Mouse (Mus musculus) intestine, embryonic 16.5 days (tissue): ENCODE measurements at regions not wholly inside any gene's neighbourhood (a gene's known extent, or its start where the extent isn't known, plus 50 kb on each side); places are given as distances from the start of the nearest gene placed in this dataset.
"Not testable (repeated sequence)": the region's sequence is repeated elsewhere in the genome, so short reads cannot be mapped to it uniquely, and the experiment has no call there.

Experiments
- ATAC-seq: fragments of 200-750 bp; cut with Nextera tagmentation; 2 replicates; pipeline ENCODE4 v1.8.0; 2017; ENCODE audit warnings: moderate TSS enrichment, moderate library complexity
- H3K27ac ChIP-seq: fragments of 300-500 bp; sonication (generic); 2 replicates; pipeline ENCODE4 v1.5.1; 2014; ENCODE audit warnings: mild to moderate bottlenecking, low read length
- H3K27me3 ChIP-seq: fragments of 300-500 bp; sonication (generic); replicated peaks from 2 replicates; pipeline ENCODE4 v1.6.1; 2014; ENCODE audit warnings: low read length, control low read depth, mixed read lengths; ENCODE audit not compliant: control insufficient read depth, insufficient read depth
- H3K36me3 ChIP-seq: fragments of 300-500 bp; sonication (generic); 2 replicates; pipeline ENCODE4 v1.6.1; 2014; ENCODE audit warnings: low read length, control low read depth; ENCODE audit not compliant: control insufficient read depth, insufficient read depth
- H3K4me1 ChIP-seq: fragments of 300-500 bp; sonication (generic); 2 replicates; pipeline ENCODE4 v1.6.1; 2014; ENCODE audit warnings: low read length, control low read depth, mixed read lengths; ENCODE audit not compliant: control insufficient read depth, insufficient read depth
- H3K4me2 ChIP-seq: fragments of 300-500 bp; sonication (generic); 2 replicates; pipeline ENCODE4 v1.6.1; 2014; ENCODE audit warnings: low read depth, low read length, control low read depth
- H3K4me3 ChIP-seq: fragments of 300-500 bp; sonication (generic); 2 replicates; pipeline ENCODE4 v1.5.1; 2014; ENCODE audit warnings: mild to moderate bottlenecking, low read length
- H3K9ac ChIP-seq: fragments of 300-500 bp; sonication (generic); 2 replicates; pipeline ENCODE4 v1.6.1; 2014; ENCODE audit warnings: low read depth, low read length
- H3K9me3 ChIP-seq: fragments of 300-500 bp; sonication (generic); 2 replicates; pipeline ENCODE4 v1.6.1; 2016; ENCODE audit warnings: low read length, control low read depth; ENCODE audit not compliant: control insufficient read depth
- WGBS: fragments of 180-500 bp; shearing (Covaris S2); extraction: QIAGEN DNeasy Blood & Tissue Kit; methylation state at CpG from one replicate; pipeline ENCODE4 v1.1.7; 2014; 5-methylcytosine and 5-hydroxymethylcytosine counted together

DNA sequence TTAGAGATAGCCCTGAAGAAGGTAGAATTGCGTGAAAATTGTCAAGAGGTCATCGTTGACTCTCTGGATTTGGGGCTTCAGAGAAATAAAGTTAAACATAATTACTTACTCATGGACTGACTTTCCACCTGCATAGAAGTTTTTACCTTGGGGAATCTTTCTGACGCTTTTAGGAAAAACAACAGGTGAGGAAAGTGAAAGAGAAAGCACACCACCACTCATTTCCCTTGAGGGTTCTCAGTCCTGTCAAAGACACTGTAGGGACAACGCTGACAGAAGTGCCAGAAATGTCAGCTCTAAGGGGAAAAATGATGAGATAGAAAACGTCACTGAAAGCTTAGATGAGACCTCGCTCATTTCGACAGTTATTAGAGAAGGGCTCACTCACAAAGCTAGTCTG lies 265.2 kb upstream of the Ubash3b start:
- Histone ChIP-seq H3K4me3 (no peak overlapping the region), H3K36me3 (no peaks in the 10 kb centered on the region), H3K27me3 (no peaks in the 10 kb centered on the region), H3K4me2 (no peak overlapping the region), H3K27ac (no peak overlapping the region), H3K9ac (no peak overlapping the region), H3K4me1 (no peaks in the 10 kb centered on the region), H3K9me3 (no peaks in the 10 kb centered on the region)
- ATAC-seq, result no peak
- 84% methylated on average over 7 of the region's 7 CpGs for WGBS

DNA sequence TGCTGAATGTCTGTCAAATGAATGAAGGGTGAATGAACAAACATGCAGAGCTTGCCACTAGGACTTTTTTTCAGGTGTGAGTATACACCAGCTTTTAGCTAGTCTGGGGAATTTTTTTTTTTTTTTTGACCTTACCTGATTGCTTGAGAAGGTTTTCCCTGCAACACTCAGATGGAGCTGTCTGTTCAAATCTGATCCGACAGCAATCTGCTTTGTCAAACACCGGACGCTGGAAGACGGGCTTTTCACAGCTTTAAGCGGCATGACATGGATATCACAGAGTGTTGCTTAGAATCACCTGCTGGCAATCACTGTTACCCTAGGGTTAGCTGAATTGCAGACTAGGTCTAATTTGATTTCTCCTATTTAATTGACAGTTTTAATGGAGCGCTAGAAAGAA lies 263.7 kb upstream of the Ubash3b start:
- Histone ChIP-seq H3K36me3 (no peaks in the 10 kb centered on the region), H3K27ac (no peak overlapping the region), H3K27me3 (no peaks in the 10 kb centered on the region), H3K4me2 (no peak overlapping the region), H3K9me3 (no peaks in the 10 kb centered on the region), H3K4me3 (no peak overlapping the region), H3K9ac (no peak overlapping the region), H3K4me1 (no peaks in the 10 kb centered on the region)
- no peak for ATAC-seq
- 91% methylated on average over 6 of the region's 6 CpGs for WGBS

DNA sequence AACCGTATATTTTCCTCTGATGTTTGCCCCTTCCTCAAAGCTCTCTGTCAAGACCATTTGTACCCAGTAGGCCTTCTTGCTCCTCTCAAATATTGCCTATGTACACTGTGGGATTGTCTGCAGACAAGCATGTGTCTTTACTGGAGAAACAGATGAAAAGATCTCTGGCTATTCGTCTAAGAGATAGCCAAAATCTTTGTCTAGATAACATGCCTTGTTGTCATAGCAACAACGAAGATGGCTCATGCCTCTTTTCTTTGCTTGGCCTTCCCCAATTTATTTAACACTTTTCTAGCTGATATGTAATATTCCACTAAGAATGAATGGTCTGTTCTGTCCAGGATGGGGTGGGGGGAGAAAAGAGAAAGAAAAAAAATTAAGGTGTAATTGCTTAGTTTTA lies 252.3 kb upstream of the Ubash3b start:
- H3K4me3 ChIP-seq, result no peak overlapping the region
- ATAC-seq, result no peak
- WGBS, result 70% methylated on average over 3 of the region's 3 CpGs

DNA sequence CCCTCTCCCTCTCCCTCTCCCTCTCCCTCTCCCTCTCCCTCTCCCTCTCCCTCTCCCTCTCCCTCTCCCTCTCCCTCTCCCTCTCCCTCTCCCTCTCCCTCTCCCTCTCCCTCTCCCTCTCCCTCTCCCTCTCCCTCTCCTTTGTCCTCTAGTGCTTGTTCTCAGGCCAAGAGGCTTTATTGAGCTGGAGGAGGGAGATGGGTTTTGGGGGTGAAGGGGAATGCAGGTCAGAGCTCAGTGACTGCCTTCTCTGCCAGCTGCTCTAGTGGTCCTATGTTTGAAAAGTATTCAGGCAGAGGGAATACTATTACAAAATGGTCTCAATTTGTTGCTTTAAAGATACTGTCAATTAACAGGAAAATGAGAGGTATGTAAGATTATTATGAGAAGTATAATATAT lies 251.6 kb upstream of the Ubash3b start:
- not testable (repeated sequence) for H3K27ac ChIP-seq, ATAC-seq, H3K27me3 ChIP-seq, H3K9me3 ChIP-seq, H3K9ac ChIP-seq, H3K36me3 ChIP-seq, H3K4me2 ChIP-seq, H3K4me3 ChIP-seq, H3K4me1 ChIP-seq

More for the DNA sequence above, 252.3 kb upstream of the Ubash3b start:
- H3K36me3 ChIP-seq, result no peaks in the 10 kb centered on the region
- no peaks in the 10 kb centered on the region for H3K27me3 ChIP-seq
- H3K9me3 ChIP-seq, result no peaks in the 10 kb centered on the region
- no peak overlapping the region for H3K27ac ChIP-seq
- no peak overlapping the region for H3K9ac ChIP-seq
- H3K4me2 ChIP-seq, result no peak overlapping the region
- no peaks in the 10 kb centered on the region for H3K4me1 ChIP-seq

DNA sequence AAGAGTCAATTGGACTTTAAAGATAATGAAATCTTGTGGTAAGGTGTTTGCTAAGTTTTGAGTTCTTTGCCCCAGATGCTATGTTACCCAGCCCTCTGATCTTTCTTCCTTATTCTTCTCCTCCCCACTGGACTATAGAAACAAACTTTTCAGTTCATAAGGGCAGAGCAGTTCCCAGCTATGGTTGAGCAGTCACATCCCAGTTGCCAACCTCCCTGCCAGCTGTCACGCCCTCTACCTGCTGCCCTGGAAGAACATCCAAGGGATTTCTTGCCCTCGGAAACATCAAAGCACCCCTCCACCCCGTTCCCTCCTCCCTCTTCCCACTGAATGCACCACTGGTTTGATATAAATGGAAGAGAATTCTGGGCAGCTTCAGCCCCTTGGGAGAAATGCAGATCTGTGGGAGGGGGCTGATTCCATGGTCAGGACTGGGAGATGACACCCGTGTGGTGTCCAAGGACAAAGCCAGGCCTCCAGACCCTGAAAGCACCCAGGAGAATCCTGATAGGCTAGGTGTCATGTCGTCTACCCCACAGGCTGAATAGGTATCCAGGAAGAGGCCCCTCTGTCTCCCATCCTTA lies 250.8 kb upstream of the Ubash3b start:
- no peak overlapping the region for H3K9ac ChIP-seq
- H3K4me2 ChIP-seq, result no peak overlapping the region
- H3K27ac ChIP-seq, result no peak overlapping the region
- no peak overlapping the region for H3K4me3 ChIP-seq
- no peaks in the 10 kb centered on the region for H3K36me3 ChIP-seq
- no peak for ATAC-seq
- 45% methylated on average over 5 of the region's 5 CpGs for whole genome bisulfite sequencing
- H3K9me3 ChIP-seq, result no peaks in the 10 kb centered on the region
- no peaks in the 10 kb centered on the region for H3K4me1 ChIP-seq
- H3K27me3 ChIP-seq, result no peaks in the 10 kb centered on the region

DNA sequence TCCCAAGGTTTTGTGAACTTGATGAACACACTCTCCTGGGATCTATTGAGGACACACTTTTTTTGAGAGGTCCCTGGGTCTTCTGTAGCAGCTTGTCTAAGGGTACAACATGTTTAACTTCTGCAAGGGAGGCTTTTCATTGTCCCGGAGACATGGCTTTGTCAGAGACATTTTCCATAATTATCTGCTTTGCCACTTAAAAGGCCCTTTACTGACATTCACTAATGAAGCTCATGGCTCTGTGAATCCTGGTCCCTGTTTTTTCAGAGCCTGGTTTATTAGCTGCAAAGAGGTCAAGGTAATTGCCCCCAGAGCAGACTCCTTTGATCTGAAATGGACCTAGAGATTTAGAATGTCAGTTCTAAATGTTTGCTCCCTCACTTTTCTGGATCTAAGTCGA lies 246.8 kb upstream of the Ubash3b start:
- Histone ChIP-seq H3K4me3 (no peak overlapping the region), H3K27me3 (no peaks in the 10 kb centered on the region), H3K9me3 (no peaks in the 10 kb centered on the region), H3K4me2 (no peak overlapping the region), H3K27ac (no peak overlapping the region), H3K9ac (no peak overlapping the region), H3K4me1 (no peaks in the 10 kb centered on the region), H3K36me3 (no peaks in the 10 kb centered on the region)
- ATAC-seq, result no peak
- 31% methylated on average over 2 of the region's 2 CpGs for WGBS

DNA sequence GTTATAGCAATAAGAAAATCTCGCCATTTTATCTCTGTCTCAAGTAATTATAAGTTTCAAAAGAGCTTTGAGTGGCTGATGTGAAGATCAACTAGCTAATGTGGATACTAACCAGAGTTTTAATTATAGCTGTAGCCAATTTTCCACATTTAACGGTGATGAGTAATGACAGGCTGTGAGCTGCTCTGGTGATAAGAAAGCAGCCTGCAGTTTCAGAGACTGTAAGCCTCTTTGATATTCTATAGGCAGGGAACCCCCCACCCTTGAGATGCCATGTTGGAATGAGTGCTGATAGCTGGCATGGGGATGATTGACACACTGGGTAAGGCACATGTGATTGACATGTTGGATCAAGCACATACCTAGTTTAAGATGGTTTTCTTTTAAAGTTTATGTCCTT lies 245.6 kb upstream of the Ubash3b start:
- Histone ChIP-seq H3K27me3 (no peaks in the 10 kb centered on the region), H3K27ac (no peak overlapping the region), H3K4me1 (no peaks in the 10 kb centered on the region), H3K9ac (no peak overlapping the region), H3K4me3 (no peak overlapping the region), H3K4me2 (no peak overlapping the region), H3K36me3 (no peaks in the 10 kb centered on the region), H3K9me3 (no peaks in the 10 kb centered on the region)
- 75% methylated on average over 2 of the region's 2 CpGs for WGBS
- no peak for ATAC-seq

DNA sequence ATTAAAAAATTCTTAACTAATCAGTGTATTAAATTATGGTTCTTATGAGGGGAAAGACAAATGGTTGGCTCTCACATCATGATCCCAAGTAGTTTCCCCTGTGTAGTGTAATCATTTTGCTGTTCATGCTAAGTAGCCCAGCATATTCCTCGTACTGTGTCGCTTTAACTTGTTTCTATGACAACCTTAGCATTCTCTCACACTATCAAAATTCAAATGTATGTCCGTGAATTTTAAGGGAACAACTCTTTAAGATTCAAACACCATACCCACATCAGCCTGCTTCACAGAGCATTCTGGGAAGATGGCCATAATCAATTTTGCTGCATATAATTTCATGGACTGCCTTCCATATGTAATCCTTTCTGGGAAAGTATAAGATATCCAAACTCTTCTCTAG lies 241.4 kb upstream of the Ubash3b start:
- no peaks in the 10 kb centered on the region for H3K27me3 ChIP-seq
- H3K9ac ChIP-seq, result no peak overlapping the region
- WGBS, result 84% methylated on average over 3 of the region's 3 CpGs
- no peak overlapping the region for H3K4me3 ChIP-seq
- H3K9me3 ChIP-seq, result no peaks in the 10 kb centered on the region
- no peaks in the 10 kb centered on the region for H3K4me1 ChIP-seq
- no peaks in the 10 kb centered on the region for H3K36me3 ChIP-seq
- no peak for ATAC-seq
- no peak overlapping the region for H3K4me2 ChIP-seq
- no peak overlapping the region for H3K27ac ChIP-seq

DNA sequence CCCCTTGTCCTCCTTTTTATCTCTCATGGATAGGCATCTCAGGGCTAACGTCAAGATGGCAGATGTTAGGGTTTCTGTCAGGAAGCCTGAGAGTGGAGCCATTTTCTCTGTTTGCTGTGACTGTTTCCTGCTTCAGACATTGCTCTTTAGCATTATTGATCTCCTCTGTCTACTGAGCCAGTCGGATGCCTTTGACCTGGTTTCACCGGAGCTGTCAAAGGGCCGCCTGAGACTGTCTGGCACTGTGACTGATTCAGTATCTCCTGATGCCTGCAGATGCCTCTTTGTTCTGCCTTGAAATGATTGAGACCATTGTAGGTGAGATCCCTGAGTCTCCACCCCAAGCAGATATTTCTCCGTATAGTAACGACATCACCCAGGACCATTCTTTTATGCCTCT lies 239.5 kb upstream of the Ubash3b start:
- Histone ChIP-seq H3K4me2 (no peak overlapping the region), H3K27me3 (no peaks in the 10 kb centered on the region), H3K4me3 (no peak overlapping the region), H3K36me3 (no peaks in the 10 kb centered on the region), H3K4me1 (no peaks in the 10 kb centered on the region), H3K9ac (no peak overlapping the region), H3K9me3 (no peaks in the 10 kb centered on the region), H3K27ac (no peak overlapping the region)
- 73% methylated on average over 6 of the region's 6 CpGs for WGBS
- ATAC-seq, result no peak

DNA sequence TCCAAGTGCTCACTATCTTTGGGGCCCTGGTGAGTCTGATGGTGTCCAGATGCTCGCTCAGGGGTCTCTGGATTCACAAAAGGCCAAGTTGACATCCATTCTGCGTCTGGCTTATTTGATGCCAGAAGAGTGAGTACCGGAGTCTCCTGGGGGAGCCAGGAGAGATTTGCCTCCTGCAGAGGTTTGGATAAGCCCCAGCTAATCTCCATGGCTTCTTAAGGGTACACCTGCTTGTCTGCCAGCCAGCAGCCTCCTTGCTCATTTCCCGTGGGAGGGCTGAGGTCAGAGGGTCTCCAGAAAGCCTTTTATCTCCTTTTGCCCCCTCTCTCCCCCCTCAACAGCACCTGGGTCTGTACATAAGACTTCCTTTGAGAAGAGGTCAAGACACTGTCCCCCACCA lies 234.0 kb upstream of the Ubash3b start:
- H3K4me1 ChIP-seq, result no peaks in the 10 kb centered on the region
- H3K27me3 ChIP-seq, result no peaks in the 10 kb centered on the region
- WGBS, result 30% methylated on average over 4 of the region's 4 CpGs
- no peak overlapping the region for H3K4me3 ChIP-seq
- H3K36me3 ChIP-seq, result no peaks in the 10 kb centered on the region
- H3K4me2 ChIP-seq, result no peak overlapping the region
- H3K9ac ChIP-seq, result no peak overlapping the region
- H3K27ac ChIP-seq, result no peak overlapping the region
- H3K9me3 ChIP-seq, result no peaks in the 10 kb centered on the region
- no peak for ATAC-seq
